Mouse (Mus musculus) gastrocnemius, adult 2 months (tissue): ENCODE measurements at regions not wholly inside any gene's neighbourhood (a gene's known extent, or its start where the extent isn't known, plus 50 kb on each side); places are given as distances from the start of the nearest gene placed in this dataset.

Experiments used
- DNase-seq: peaks from one replicate; pipeline ENCODE4 v3.0.0; 2022
- H3K27ac ChIP-seq: fragments of 200-600 bp; 2 replicates; pipeline ENCODE4 v1.8.1; 2022; ENCODE audit warnings: mild to moderate bottlenecking
- H3K4me3 ChIP-seq: fragments of 200-600 bp; 2 replicates; pipeline ENCODE4 v1.8.1; 2022; ENCODE audit warnings: mild to moderate bottlenecking, moderate library complexity
- CTCF ChIP-seq: fragments of 200-600 bp; IDR thresholded peaks from 2 replicates; pipeline ENCODE4 v1.8.1; 2022; ENCODE audit warnings: antibody characterized with exemption, mild to moderate bottlenecking, moderate library complexity
- intact Hi-C: fragments of 180-260 bp; cut with DNase I; formaldehyde crosslinking; loops from one replicate; pipeline ENCODE4 v1.15.1; 2025

DNA sequence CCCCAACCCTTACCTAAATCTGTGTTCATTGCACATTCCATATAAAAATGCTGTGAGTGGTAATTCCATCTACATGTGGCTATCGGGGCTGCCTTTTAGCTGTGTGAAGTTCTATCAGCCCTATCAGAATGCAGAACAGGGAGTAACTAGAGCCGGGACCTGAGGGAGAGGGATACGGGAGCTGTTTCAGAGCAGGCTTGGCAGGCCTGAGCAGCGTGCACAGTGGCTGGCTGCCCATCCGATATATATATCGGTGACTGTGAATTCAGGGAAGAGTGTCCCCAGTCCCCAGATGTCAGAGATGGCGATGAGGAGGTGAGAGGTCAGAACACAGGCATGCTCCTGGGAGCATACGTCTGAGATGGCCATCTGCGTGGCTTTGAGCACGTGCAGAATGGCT, 79.0 kb downstream of the Arl4c start:
- no peak for DNase-seq
- intact Hi-C loops = no loop called here
- no peak overlapping the region for H3K4me3 ChIP-seq
- no peak for TF ChIP-seq CTCF
- no peak overlapping the region for H3K27ac ChIP-seq

DNA sequence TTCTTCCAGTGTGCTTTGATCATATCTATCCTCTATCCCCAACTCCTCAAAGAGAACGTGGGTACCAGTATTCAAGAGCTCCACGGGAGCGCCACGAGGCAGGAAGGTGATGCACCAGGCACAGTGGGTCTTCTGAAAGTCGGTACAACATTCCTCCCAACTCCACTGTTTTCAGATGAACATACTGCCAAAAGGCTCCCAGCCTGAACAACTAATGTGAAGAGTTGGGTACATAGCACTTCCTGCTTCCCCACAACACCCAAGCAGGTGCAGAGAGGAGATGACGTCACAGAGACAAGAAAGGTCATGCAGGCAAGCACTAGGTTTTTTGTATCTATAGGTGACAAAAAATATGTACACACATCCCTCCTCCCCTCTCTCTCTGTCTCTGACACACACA, 79.7 kb downstream of the Arl4c start:
- H3K4me3 ChIP-seq = no peak overlapping the region
- no peak overlapping the region for H3K27ac ChIP-seq
- TF ChIP-seq CTCF = no peak
- DNase-seq = no peak
- intact Hi-C loops = no loop called here

DNA sequence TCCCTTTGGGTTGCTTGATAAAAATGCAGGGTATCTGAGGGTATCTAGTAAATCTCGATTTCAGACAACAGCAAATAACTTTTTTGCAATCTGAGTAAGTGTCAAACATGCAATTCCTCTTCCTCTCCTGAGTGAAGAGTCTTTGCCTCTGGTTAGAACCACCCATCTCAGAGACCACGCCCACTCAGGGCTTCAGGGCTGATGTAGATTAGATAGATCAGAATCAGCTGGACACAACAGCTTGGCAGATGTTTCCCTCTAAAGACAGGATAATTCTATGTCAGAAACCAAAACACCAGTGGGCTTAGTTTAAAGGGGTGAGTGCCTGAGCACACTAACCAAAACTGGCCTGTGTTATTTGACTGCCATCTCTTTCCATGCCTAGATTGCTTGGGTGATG, 80.8 kb downstream of the Arl4c start:
- no peak for DNase-seq
- Histone ChIP-seq H3K4me3 (no peak overlapping the region), H3K27ac (no peak overlapping the region)
- intact Hi-C loops = no loop called here
- TF ChIP-seq CTCF = no peak

DNA sequence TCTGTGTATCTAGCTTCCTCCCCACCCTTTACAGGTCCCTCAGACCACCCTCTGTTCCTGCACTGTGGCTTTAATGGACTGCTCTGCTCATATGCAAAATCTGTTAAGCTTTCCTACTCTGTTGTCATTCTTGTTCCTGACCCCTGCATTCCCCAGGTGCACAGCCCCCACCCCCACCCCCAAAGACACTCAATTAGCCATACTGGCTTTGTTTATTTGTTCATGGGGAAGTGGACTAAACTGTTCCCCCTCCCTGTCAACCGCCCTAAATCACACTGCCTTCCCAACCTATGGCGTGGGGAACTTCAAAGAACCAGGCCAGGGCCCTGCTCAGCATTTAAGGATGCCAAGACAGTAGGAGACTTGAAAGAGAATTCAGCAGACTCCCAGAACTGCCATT, 89.0 kb downstream of the Arl4c start:
- no peak for TF ChIP-seq CTCF
- no peak overlapping the region for H3K4me3 ChIP-seq
- intact Hi-C loops = no loop called here
- DNase-seq = no peak
- H3K27ac ChIP-seq = no peak overlapping the region

DNA sequence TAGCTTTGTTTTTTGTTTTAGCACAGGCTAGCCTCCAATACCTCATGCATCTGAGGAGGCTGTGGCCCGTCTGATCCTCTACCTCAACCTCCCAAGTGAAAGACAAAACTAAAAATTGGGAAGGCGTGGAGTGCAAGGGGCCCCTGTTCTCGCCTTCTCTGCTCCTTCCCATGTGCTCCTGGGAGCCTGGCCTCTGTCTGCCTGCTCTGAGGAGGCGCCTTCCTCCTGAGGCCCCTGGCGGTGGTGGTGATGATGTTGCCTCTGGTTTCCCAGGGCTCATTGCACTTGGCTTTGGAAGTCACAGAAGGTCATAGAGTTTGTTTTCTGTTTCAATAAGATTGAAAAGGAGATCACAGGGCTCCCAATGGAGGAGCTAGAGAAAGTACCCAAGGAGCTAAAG, 90.8 kb downstream of the Arl4c start:
- H3K27ac ChIP-seq = no peak overlapping the region
- no peak overlapping the region for H3K4me3 ChIP-seq
- intact Hi-C loops = no loop called here
- no peak for DNase-seq
- no peak for TF ChIP-seq CTCF

DNA sequence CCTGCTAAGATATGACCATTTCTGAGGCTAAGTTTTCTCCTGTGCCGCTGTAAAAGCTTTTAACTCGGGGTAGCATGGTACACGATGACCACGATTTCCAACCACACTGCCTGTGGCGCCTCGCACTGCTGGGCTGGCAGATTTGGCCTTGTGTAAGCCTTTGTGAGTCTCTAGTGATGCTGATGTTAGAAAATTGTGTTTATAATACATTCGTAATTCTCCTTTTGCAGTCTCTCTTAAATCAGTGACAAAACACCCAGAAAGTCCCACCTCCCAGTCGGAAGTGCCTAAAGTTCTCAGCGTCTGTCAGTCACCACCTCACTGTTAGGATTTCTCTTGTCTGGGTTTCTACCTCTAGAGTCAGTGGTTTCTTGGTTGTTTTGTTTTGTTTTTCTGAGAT, 91.2 kb downstream of the Arl4c start:
- no peak for DNase-seq
- intact Hi-C loops = no loop called here
- TF ChIP-seq CTCF = no peak
- Histone ChIP-seq H3K4me3 (no peak overlapping the region), H3K27ac (no peak overlapping the region)

DNA sequence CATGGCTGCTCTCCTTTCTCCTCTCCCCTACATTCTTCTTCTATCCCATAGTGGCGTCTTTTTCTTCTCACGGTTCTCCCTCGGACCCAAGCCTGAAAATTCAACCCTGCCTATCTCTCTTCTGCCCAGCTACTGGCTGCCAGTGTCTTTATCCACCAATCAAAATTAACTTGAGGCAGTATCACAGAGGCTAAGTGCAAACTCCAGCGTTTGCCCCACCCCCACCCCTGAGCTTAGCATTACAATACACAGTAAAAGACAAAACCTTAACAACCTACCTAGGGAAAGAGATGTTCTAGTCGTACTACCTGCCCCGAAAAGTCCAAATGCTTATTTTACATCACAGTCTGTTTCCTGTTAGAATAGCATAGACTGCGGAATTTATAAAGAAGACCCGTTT, 93.2 kb downstream of the Arl4c start:
- Histone ChIP-seq H3K4me3 (no peak overlapping the region), H3K27ac (no peak overlapping the region)
- no peak for DNase-seq
- intact Hi-C loops = no loop called here
- no peak for TF ChIP-seq CTCF

DNA sequence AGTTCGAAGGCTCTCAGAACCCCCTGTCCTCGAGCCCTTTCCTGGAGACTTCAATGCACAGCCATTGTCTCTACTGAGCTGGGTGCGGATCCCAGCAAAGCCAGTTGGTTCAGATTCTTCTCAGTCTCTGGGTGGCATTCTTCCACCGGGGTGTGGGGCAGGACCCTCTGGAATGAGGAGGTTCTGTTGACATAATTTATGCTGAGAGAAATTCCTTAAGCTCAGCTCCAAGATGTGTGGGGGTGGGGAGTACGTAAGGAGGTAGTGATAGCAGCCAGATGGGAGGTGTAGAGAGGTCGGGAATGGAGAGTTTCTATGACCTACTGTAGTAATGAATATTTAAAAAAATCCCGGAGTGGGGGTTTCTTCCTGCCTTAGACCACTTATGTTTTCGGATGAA, 93.8 kb downstream of the Arl4c start:
- intact Hi-C loops = no loop called here

DNA sequence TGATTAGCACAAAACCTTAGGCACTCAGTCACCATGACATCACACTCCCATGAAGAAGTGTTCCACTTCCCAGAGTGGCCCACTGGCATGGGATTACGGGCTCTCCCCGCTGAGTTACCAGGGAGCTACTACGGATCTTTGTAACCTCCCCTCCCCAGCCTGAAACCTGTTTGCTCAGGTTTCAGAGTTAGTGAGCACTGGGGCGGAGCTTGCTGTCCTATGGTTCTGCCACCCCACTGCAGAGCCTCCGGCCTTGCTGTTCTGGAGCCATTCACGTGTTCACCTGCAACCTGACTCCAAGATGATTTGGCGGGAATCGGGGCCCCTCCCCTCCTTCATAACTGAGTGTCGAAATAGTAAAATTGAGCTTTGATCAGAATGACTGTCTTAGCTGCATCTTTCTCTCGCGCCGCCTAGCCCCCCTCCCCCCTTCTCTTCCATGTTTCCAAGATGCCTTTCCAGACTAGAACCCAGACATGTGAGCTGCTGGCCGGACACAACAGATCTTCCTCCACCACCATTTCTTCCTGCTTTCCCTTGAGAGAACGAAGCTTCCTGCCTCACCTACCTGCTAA, 95.8 kb upstream of the Glrp1 start:
- TF ChIP-seq CTCF = no peak
- DNase-seq = no peak
- no peak overlapping the region for H3K4me3 ChIP-seq
- intact Hi-C loops = no loop called here
- no peak overlapping the region for H3K27ac ChIP-seq

More for the DNA sequence above, 93.8 kb downstream of the Arl4c start:
- H3K27ac ChIP-seq = no peak overlapping the region
- no peak for TF ChIP-seq CTCF
- no peak overlapping the region for H3K4me3 ChIP-seq
- DNase-seq = no peak

DNA sequence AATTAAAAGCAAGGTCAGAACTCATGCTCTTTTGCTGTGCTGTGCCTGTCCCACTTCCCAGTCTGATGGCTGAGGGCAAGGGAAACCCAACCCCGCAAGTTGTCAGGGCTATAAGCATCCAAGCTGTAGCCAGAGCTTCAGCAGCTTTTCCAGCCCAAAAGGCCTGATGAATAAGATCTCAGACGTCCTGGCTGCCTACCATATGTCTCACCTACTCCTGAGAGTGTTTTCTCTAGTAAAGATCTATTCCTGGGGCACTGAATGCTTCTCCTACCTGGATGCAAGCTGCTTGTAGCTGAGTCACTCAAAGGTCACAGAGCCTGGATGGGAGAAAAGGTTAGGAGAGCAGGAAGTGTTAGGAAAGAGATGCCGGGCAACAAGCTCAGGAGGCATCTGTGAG, 92.4 kb upstream of the Glrp1 start:
- no peak for TF ChIP-seq CTCF
- intact Hi-C loops = no loop called here
- H3K4me3 ChIP-seq = no peak overlapping the region
- H3K27ac ChIP-seq = no peak overlapping the region
- DNase-seq = no peak

DNA sequence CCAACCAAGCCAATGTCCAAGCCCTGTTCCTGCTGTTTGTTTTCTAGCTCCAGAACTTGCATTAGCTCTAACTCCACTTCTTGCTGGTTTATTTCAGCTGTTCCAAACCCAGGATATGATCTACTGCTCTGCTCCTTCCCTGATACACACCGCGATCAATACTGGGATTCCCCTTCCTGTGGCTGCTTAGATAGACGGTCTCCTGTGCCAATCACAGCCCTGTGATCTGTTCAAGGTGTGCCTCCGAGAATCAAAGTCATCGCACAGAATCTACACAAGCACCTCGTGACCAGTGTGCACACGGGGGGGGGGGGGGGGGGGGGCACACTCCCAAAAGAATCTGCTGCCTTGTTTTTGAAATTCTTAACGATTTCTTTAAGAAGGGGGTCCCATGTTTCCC, 91.9 kb upstream of the Glrp1 start:
- no peak overlapping the region for H3K4me3 ChIP-seq
- intact Hi-C loops = no loop called here
- TF ChIP-seq CTCF = no peak
- H3K27ac ChIP-seq = no peak overlapping the region
- no peak for DNase-seq

DNA sequence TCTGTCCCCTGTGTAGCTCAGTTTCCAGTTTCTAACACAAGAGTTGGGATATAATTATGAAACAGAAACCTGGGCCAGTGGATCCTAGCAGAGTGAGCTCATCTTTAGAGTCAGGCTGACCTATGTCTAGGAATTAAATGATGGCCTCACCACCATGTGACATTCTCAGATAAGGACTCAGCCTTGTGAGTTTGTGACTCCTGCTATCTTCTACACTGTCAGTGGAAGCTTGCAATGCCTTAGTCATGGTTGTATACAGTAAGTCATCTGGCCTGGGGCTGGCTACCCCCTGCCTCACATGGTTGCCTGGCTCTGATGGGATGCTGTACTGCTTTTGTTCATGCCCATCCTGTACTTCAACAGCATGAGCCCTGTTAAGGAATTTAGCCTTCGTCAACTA, 90.3 kb upstream of the Glrp1 start:
- intact Hi-C loops = no loop called here
- no peak for TF ChIP-seq CTCF
- Histone ChIP-seq H3K27ac (no peak overlapping the region), H3K4me3 (no peak overlapping the region)
- DNase-seq = no peak

DNA sequence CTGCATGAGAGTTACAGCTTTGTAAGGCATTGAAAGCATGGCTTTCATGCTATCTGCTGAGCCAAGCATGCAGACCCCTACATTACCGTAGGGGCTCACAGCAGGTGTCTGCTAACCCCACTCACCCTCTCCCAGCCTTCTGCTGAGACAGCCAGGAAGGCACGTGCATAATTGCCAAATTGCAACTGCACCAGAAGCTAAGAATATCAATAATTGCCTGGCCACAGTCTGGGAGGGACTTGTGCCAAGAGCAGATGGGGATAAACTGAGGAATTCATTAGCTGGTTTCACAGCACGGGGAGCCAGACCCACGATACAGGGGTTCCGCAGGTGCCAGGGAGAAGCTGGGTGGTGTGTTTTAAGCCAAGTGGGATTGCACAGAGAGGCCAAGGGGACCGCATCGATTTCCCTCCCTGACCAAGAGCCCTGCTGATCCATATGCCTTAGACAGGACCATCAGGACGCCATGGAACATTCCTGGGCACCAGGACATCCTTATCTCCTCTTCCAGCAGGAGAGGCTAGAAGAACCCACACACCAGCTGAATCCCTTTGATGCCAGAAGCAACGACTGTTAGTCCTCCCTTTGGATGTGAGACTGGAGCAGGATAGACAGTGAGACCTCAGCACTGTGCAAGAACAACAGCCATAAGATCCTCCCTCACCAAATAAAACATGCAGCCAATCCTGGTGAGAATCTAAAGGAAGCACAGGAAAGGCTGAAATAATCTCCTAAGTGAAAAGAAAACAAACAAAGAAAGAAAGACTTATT, 84.8 kb upstream of the Glrp1 start:
- no peak for DNase-seq
- H3K4me3 ChIP-seq = no peak overlapping the region
- intact Hi-C loops = no loop called here
- H3K27ac ChIP-seq = no peak overlapping the region
- no peak for TF ChIP-seq CTCF

DNA sequence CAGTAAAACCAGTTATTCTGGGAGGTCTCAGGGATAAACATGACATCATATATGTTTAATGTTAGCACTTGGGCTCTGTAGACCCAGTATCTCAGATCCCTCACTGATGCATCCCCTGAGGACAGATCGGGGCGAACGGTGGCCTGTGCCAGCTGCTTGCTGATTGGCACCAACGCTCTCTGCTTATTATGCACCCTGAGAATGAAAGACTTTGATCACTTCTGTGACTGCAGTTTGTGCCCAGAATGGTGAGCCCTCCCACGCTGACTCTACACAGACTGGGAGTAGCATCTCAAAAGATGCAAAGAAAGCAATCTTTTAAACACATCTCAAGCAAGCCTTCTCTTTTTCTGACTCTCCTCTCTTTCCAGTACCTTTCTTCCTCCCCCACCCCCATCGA, 82.2 kb upstream of the Glrp1 start:
- H3K4me3 ChIP-seq = no peak overlapping the region
- DNase-seq = no peak
- no peak overlapping the region for H3K27ac ChIP-seq
- intact Hi-C loops = no loop called here
- no peak for TF ChIP-seq CTCF
